In the genomic region with DNA sequence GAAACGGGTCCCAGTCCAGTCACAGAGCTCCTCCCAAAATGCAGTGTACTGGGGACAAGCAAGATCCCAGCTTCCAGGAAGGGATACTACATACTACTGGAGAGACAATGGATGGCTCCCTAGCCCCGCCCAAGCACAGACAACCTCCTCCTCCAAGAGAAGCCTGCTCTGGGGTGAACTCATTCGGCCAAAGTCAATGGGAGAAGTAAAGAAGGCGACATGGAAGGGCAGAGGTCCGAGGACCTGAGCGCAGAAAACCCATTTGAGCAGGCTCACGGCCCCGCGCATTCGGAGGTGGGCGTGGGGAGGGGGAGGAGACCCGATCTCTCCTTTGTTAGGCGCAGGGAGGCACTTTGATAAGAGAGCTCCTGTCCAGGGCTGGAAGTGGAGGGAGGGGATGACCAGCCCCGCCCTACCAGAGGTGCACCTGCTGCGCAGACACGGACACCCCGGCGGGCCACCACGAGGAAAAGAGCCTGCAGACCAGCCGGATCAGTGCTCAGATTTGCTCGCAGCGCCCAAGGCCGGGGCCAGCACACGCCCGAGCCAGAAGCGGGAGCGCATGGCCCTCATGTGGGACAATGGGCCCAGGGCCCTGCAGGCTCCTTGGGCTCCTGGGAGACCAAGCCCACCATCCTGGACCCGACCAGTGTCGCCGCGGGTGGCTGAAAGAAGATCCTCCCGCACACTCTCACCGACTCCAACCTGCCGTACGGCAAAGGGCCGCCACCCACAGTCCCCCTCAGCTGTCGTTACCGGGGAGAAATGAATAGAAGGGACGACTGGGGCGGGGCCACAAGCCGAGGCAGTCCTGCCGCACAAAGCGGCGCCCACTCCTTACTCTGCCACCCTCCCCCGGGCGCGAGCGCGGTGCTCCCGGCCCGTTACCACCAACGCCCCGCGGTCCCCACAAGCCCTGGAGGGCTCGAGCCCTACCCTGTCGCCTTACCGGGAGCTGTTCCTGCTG, we compare ENCODE assay signal across 8 mouse cellular contexts. TPM values are rescaled to one million over a fixed set of nuclear protein-coding genes. Genes with fewer than 3 reads are reported as not detected.
A peak's percentile ranks its signal among the peaks of the same experiment; 100 is the strongest.
DNase-seq lines count a peak whose midpoint lies in the region; ATAC-seq and TF ChIP-seq lines count a peak whose summit lies in the region.

No protein-coding gene starts in this region.

- H3K9ac ChIP-seq in embryonic facial prominence, embryonic 11.5 days (replicated peaks; ENCODE audit: low read length): peak overlapping the region; percentile 98
- H3K9ac ChIP-seq in lung, embryonic 14.5 days: peak overlapping the region; percentile 97
- H3K9ac ChIP-seq in neural tube, embryonic 14.5 days (replicated peaks; ENCODE audit: low read depth, low read length): peak overlapping the region; percentile 100

- H3K4me3 ChIP-seq in C2C12 (ENCODE audit: insufficient read depth, poor library complexity, severe bottlenecking): peak overlapping the region; percentile 95
- peak overlapping the region; percentile 100 for H3K4me3 ChIP-seq in embryonic facial prominence, embryonic 11.5 days (ENCODE audit: low read depth, low read length)
- peak overlapping the region; percentile 98 for H3K4me3 ChIP-seq in heart, embryonic 10.5 days
- H3K4me3 ChIP-seq in lung, embryonic 14.5 days (ENCODE audit: low read depth, low read length): peak overlapping the region; percentile 100
- H3K4me3 ChIP-seq in neural tube, embryonic 14.5 days (ENCODE audit: low read depth, low read length): peak overlapping the region; percentile 100

- H3K27ac ChIP-seq in embryonic facial prominence, embryonic 11.5 days (replicated peaks; ENCODE audit: low read depth, low read length): peak overlapping the region; percentile 80
- H3K27ac ChIP-seq in heart, embryonic 10.5 days: peak overlapping the region; percentile 95
- peak overlapping the region; percentile 91 for H3K27ac ChIP-seq in lung, embryonic 14.5 days (ENCODE audit: low read depth)
- H3K27ac ChIP-seq in neural tube, embryonic 14.5 days (ENCODE audit: low read depth, low read length): peak overlapping the region; percentile 86

- peak; percentile 36 for ATAC-seq in embryonic facial prominence, embryonic 11.5 days (replicated peaks; ENCODE audit: insufficient number of reproducible peaks, low FRiP score, low TSS enrichment, low read depth)
- ATAC-seq in lung, embryonic 14.5 days (ENCODE audit: insufficient read depth): peak; percentile 74
- peak; percentile 68 for ATAC-seq in neural tube, embryonic 14.5 days (ENCODE audit: low read depth)

- H3K27me3 ChIP-seq in C2C12 (ENCODE audit: control insufficient read depth, insufficient read depth, insufficient read length): no peaks in the 10 kb centered on the region
- no peaks in the 10 kb centered on the region for H3K27me3 ChIP-seq in embryonic facial prominence, embryonic 11.5 days (ENCODE audit: control insufficient read depth, insufficient read depth, low read length)
- H3K27me3 ChIP-seq in heart, embryonic 10.5 days (ENCODE audit: insufficient read depth, poor library complexity, severe bottlenecking): no peaks in the 10 kb centered on the region
- H3K27me3 ChIP-seq in lung, embryonic 14.5 days (ENCODE audit: insufficient read depth, low read length): no peaks in the 10 kb centered on the region
- H3K27me3 ChIP-seq in neural tube, embryonic 14.5 days (ENCODE audit: control insufficient read depth, insufficient read depth, low read length): no peaks in the 10 kb centered on the region; the same call in 1 of the 2 replicates

- no peaks in the 10 kb centered on the region for H3K9me3 ChIP-seq in embryonic facial prominence, embryonic 11.5 days (replicated peaks; ENCODE audit: control insufficient read depth, low read length)
- H3K9me3 ChIP-seq in heart, embryonic 10.5 days: no peaks in the 10 kb centered on the region
- no peaks in the 10 kb centered on the region for H3K9me3 ChIP-seq in lung, embryonic 14.5 days (ENCODE audit: low read depth, low read length)
- no peaks in the 10 kb centered on the region for H3K9me3 ChIP-seq in neural tube, embryonic 14.5 days (ENCODE audit: control insufficient read depth, low read length)

- TF ChIP-seq CTCF in C2C12 (IDR thresholded peaks at IDR 0.05; ENCODE audit: control insufficient read depth, insufficient read depth, insufficient read length): no peak
- TF ChIP-seq CTCF in lung, embryonic 14.5 days (IDR thresholded peaks at IDR 0.05; ENCODE audit: low read depth): no peak

- under 1% methylated on average over 55 of the region's 57 CpGs for WGBS in embryonic facial prominence, embryonic 11.5 days
- WGBS in heart, embryonic 10.5 days: under 1% methylated on average over 57 of the region's 57 CpGs
- WGBS in lung, embryonic 14.5 days: under 1% methylated on average over 57 of the region's 57 CpGs
- WGBS in neural tube, embryonic 14.5 days: under 1% methylated on average over 57 of the region's 57 CpGs

- peaks cover 53% of the 10 kb centered on the region for H3K79me3 ChIP-seq in C2C12 (ENCODE audit: low read depth)

- H3K36me3 ChIP-seq in C2C12 (ENCODE audit: control insufficient read depth, insufficient read depth): peaks cover 5% of the 10 kb centered on the region
- H3K36me3 ChIP-seq in embryonic facial prominence, embryonic 11.5 days (replicated peaks; ENCODE audit: control insufficient read depth, insufficient read depth, low read depth, low read length): no peaks in the 10 kb centered on the region
- no peaks in the 10 kb centered on the region; the same call in 1 of the 2 replicates for H3K36me3 ChIP-seq in heart, embryonic 10.5 days
- 0 out of 2 replicates have a peak, but pooled peaks cover 3% of the 10 kb centered on the region for H3K36me3 ChIP-seq in lung, embryonic 14.5 days (ENCODE audit: insufficient read depth)
- no peaks in the 10 kb centered on the region for H3K36me3 ChIP-seq in neural tube, embryonic 14.5 days (ENCODE audit: control insufficient read depth, insufficient read depth, low read length)

- H3ac ChIP-seq in C2C12 (ENCODE audit: control insufficient read depth, insufficient read length, low read depth): peak overlapping the region; percentile 91

- peaks cover 10% of the 10 kb centered on the region; the same call in 1 of the 2 replicates for H3K4me1 ChIP-seq in embryonic facial prominence, embryonic 11.5 days (ENCODE audit: control insufficient read depth, insufficient read depth, low read length)
- H3K4me1 ChIP-seq in heart, embryonic 10.5 days: peaks cover 49% of the 10 kb centered on the region
- peaks cover 28% of the 10 kb centered on the region for H3K4me1 ChIP-seq in lung, embryonic 14.5 days (ENCODE audit: insufficient read depth)
- H3K4me1 ChIP-seq in neural tube, embryonic 14.5 days (ENCODE audit: control insufficient read depth, insufficient read depth, low read length): peaks cover 33% of the 10 kb centered on the region

- DNase-seq in adipocyte (ENCODE audit: low spot score): peak; percentile 64
- DNase-seq in embryonic facial prominence, embryonic 11.5 days (ENCODE audit: low spot score): peak; percentile 67
- peak; percentile 90 for DNase-seq in heart, embryonic 10.5 days (ENCODE audit: low spot score)
- peak; percentile 14 to 24 for DNase-seq in kidney, adult 8-10 months
- peak; percentile 61 for DNase-seq in lung, embryonic 14.5 days
- peak; percentile 70 for DNase-seq in thymus, postnatal 4 days

- H3K79me2 ChIP-seq in C2C12 (ENCODE audit: control insufficient read depth, insufficient read depth): peaks cover 58% of the 10 kb centered on the region

- peak overlapping the region; percentile 92 for H3K4me2 ChIP-seq in embryonic facial prominence, embryonic 11.5 days (ENCODE audit: low read depth, low read length)
- H3K4me2 ChIP-seq in lung, embryonic 14.5 days: peak overlapping the region; percentile 85
- peak overlapping the region; percentile 92 for H3K4me2 ChIP-seq in neural tube, embryonic 14.5 days (ENCODE audit: low read depth, low read length)

TF ChIP-seq in C2C12, 6 proteins besides CTCF, POLR2A, EP300 and RAD21 (continues in another document):
- TF ChIP-seq MYOD1 (IDR thresholded peaks at IDR 0.05; ENCODE audit: control insufficient read depth, insufficient read length, low read depth): no peak

RNA-seq across cellular contexts. Expression of a gene that starts 0.6 kb away (rescaled TPM):
- polyA plus RNA-seq in C2C12 (2012; fragmentation: generic; extraction: Trizol): 320 TPM
- polyA plus RNA-seq in embryonic facial prominence, embryonic 11.5 days (2014; fragmentation: Nextera tagmentation; extraction: Ambion mirVana): 654 and 692 TPM in 2 replicates
- 451 and 471 TPM in 2 replicates for polyA plus RNA-seq in heart, embryonic 10.5 days (2016; fragmentation: Nextera tagmentation; extraction: Ambion mirVana)
- polyA plus RNA-seq in lung, embryonic 14.5 days (2014; fragmentation: Nextera tagmentation; extraction: Ambion mirVana): 518 and 521 TPM in 2 replicates
- 1,282 and 1,347 TPM in 2 replicates for polyA plus RNA-seq in neural tube, embryonic 14.5 days (2014; fragmentation: Nextera tagmentation; extraction: Ambion mirVana)

RNA-seq across cellular contexts. Expression of a gene that starts 21.9 kb away (rescaled TPM):
- polyA plus RNA-seq in C2C12 (2012; fragmentation: generic; extraction: Trizol): 109 TPM
- polyA plus RNA-seq in embryonic facial prominence, embryonic 11.5 days (2014; fragmentation: Nextera tagmentation; extraction: Ambion mirVana): 67.4 and 70.7 TPM in 2 replicates
- polyA plus RNA-seq in heart, embryonic 10.5 days (2016; fragmentation: Nextera tagmentation; extraction: Ambion mirVana): 79.3 and 95.0 TPM in 2 replicates
- 76.0 and 79.4 TPM in 2 replicates for polyA plus RNA-seq in lung, embryonic 14.5 days (2014; fragmentation: Nextera tagmentation; extraction: Ambion mirVana)
- 84.4 and 95.8 TPM in 2 replicates for polyA plus RNA-seq in neural tube, embryonic 14.5 days (2014; fragmentation: Nextera tagmentation; extraction: Ambion mirVana)

RNA-seq across cellular contexts. Expression of a gene that starts 22.5 kb away (rescaled TPM):
- polyA plus RNA-seq in C2C12 (2012; fragmentation: generic; extraction: Trizol): 384 TPM
- 1,638 and 1,712 TPM in 2 replicates for polyA plus RNA-seq in embryonic facial prominence, embryonic 11.5 days (2014; fragmentation: Nextera tagmentation; extraction: Ambion mirVana)
- polyA plus RNA-seq in heart, embryonic 10.5 days (2016; fragmentation: Nextera tagmentation; extraction: Ambion mirVana): 713 and 931 TPM in 2 replicates
- polyA plus RNA-seq in lung, embryonic 14.5 days (2014; fragmentation: Nextera tagmentation; extraction: Ambion mirVana): 1,096 and 1,118 TPM in 2 replicates
- polyA plus RNA-seq in neural tube, embryonic 14.5 days (2014; fragmentation: Nextera tagmentation; extraction: Ambion mirVana): 994 and 1,036 TPM in 2 replicates

RNA-seq across cellular contexts. Expression of a gene that starts 38.1 kb away (rescaled TPM):
- 5.4 TPM for polyA plus RNA-seq in C2C12 (2012; fragmentation: generic; extraction: Trizol)
- polyA plus RNA-seq in embryonic facial prominence, embryonic 11.5 days (2014; fragmentation: Nextera tagmentation; extraction: Ambion mirVana): 8.1 and 8.7 TPM in 2 replicates
- 5.4 and 7.6 TPM in 2 replicates for polyA plus RNA-seq in heart, embryonic 10.5 days (2016; fragmentation: Nextera tagmentation; extraction: Ambion mirVana)
- 5.7 and 8.0 TPM in 2 replicates for polyA plus RNA-seq in lung, embryonic 14.5 days (2014; fragmentation: Nextera tagmentation; extraction: Ambion mirVana)
- polyA plus RNA-seq in neural tube, embryonic 14.5 days (2014; fragmentation: Nextera tagmentation; extraction: Ambion mirVana): 15.5 and 19.4 TPM in 2 replicates

RNA-seq across cellular contexts. Expression of a gene that starts 50.7 kb away (rescaled TPM):
- 110 TPM for polyA plus RNA-seq in C2C12 (2012; fragmentation: generic; extraction: Trizol)
- 204 and 210 TPM in 2 replicates for polyA plus RNA-seq in embryonic facial prominence, embryonic 11.5 days (2014; fragmentation: Nextera tagmentation; extraction: Ambion mirVana)
- polyA plus RNA-seq in heart, embryonic 10.5 days (2016; fragmentation: Nextera tagmentation; extraction: Ambion mirVana): 179 and 208 TPM in 2 replicates
- polyA plus RNA-seq in lung, embryonic 14.5 days (2014; fragmentation: Nextera tagmentation; extraction: Ambion mirVana): 203 and 213 TPM in 2 replicates
- 98.2 and 98.9 TPM in 2 replicates for polyA plus RNA-seq in neural tube, embryonic 14.5 days (2014; fragmentation: Nextera tagmentation; extraction: Ambion mirVana)

Comparison
In these comparisons a context has a peak if more than half of its experiments do, and no peak if none do; other contexts are left out.
1. Peak in every context shown above with its lines: DNase-seq, ATAC-seq, H3K4me3 ChIP-seq and H3K27ac ChIP-seq.
2. DNase-seq: peak in every context shown above with its lines; median percentile 90 in heart, embryonic 10.5 days; 70 in thymus, postnatal 4 days; 67 in embryonic facial prominence, embryonic 11.5 days; 64 in adipocyte; 61 in lung, embryonic 14.5 days; 19 in kidney, adult 8-10 months.